Mouse (Mus musculus) neural tube, embryonic 11.5 days (tissue): ENCODE measurements around the gene Rfxap. TPM values are rescaled to one million over a fixed set of nuclear protein-coding genes. Genes with fewer than 3 reads are reported as not detected.

Experiments
- polyA plus RNA-seq: library from polyadenylated mRNA; unstranded; fragments of >200 nt; fragmentation: Nextera tagmentation; extraction: Ambion mirVana; gene quantifications from 2 replicates; pipeline ENCODE4 v1.2.1, GENCODE M21; 2014

The Rfxap gene
- polyA plus RNA-seq, 1 experiment from 2014 or later: 50.4 TPM

Other genes with a start within 250 kb of the Rfxap start
- gene Supt20, start 115.0 kb downstream of the Rfxap start, polyA plus RNA-seq: 109 and 114 TPM in 2 replicates
- 0.41 TPM in 1 of 2 replicates, not detected in the other for gene Gm21958, start 93.4 kb downstream of the Rfxap start, polyA plus RNA-seq
- 138 and 142 TPM in 2 replicates for gene Exosc8, start 72.4 kb downstream of the Rfxap start, polyA plus RNA-seq
- 38.4 and 38.6 TPM in 2 replicates for gene Alg5, start 72.3 kb downstream of the Rfxap start, polyA plus RNA-seq
- 0.43 and 0.57 TPM in 2 replicates for gene Smad9, start 52.2 kb downstream of the Rfxap start, polyA plus RNA-seq
- 0.29 and 0.57 TPM in 2 replicates for gene Sertm1, start 108.1 kb upstream of the Rfxap start, polyA plus RNA-seq
- 2.0 and 2.6 TPM in 2 replicates for gene Ccna1, start 247.7 kb upstream of the Rfxap start, polyA plus RNA-seq